Mouse (Mus musculus) limb, embryonic 11.5 days (tissue): ENCODE data around the gene Slc2a9. TPM values are rescaled to one million over a fixed set of nuclear protein-coding genes. Genes with fewer than 3 reads are reported as not detected.
"Not testable (repeated sequence)": the region's sequence is repeated elsewhere in the genome, so short reads cannot be mapped to it uniquely, and the experiment has no call there.

Experiments
- ATAC-seq: fragments of 200-750 bp; cut with Nextera tagmentation; 2 replicates; pipeline ENCODE4 v1.8.0; 2017; ENCODE audit warnings: low read depth; ENCODE audit not compliant: insufficient number of reproducible peaks, low FRiP score, low TSS enrichment
- DNase-seq: peaks from one replicate; pipeline ENCODE4 v3.0.0-alpha.2; 2015; ENCODE audit warnings: low spot score
- H3K27ac ChIP-seq: fragments of 300-500 bp; sonication (generic); replicated peaks from 2 replicates; pipeline ENCODE4 v1.5.1; 2014; ENCODE audit warnings: low read depth, mild to moderate bottlenecking, low read length
- H3K27me3 ChIP-seq: fragments of 300-500 bp; sonication (generic); 2 replicates; pipeline ENCODE4 v1.6.1; 2014; ENCODE audit warnings: mild to moderate bottlenecking, low read length, mixed read lengths; ENCODE audit not compliant: control insufficient read depth, insufficient read depth
- H3K36me3 ChIP-seq: fragments of 300-500 bp; sonication (generic); 2 replicates; pipeline ENCODE4 v1.6.1; 2014; ENCODE audit warnings: mild to moderate bottlenecking, low read length, moderate library complexity, mixed read lengths; ENCODE audit not compliant: control insufficient read depth, insufficient read depth
- H3K4me1 ChIP-seq: fragments of 300-500 bp; sonication (generic); 2 replicates; pipeline ENCODE4 v1.6.1; 2014; ENCODE audit warnings: low read length, mixed read lengths; ENCODE audit not compliant: control insufficient read depth, insufficient read depth
- H3K4me2 ChIP-seq: fragments of 300-500 bp; sonication (generic); 2 replicates; pipeline ENCODE4 v1.6.1; 2014; ENCODE audit warnings: low read depth, mild to moderate bottlenecking, moderate library complexity; ENCODE audit not compliant: severe bottlenecking
- H3K4me3 ChIP-seq: fragments of 300-500 bp; sonication (generic); 2 replicates; pipeline ENCODE4 v1.5.1; 2014; ENCODE audit warnings: low read depth, low read length
- H3K9ac ChIP-seq: fragments of 300-500 bp; sonication (generic); 2 replicates; pipeline ENCODE4 v1.6.1; 2014; ENCODE audit warnings: mild to moderate bottlenecking, low read length
- H3K9me3 ChIP-seq: fragments of 300-500 bp; sonication (generic); 2 replicates; pipeline ENCODE4 v1.6.1; 2016; ENCODE audit warnings: low read length; ENCODE audit not compliant: control insufficient read depth
- WGBS: fragments of 180-500 bp; shearing (Covaris S2); extraction: QIAGEN DNeasy Blood & Tissue Kit; methylation state at CpG from one replicate; pipeline ENCODE4 v1.1.7; 2014; 5-methylcytosine and 5-hydroxymethylcytosine counted together
- polyA plus RNA-seq: library from polyadenylated mRNA; unstranded; fragments of >200 nt; fragmentation: Nextera tagmentation; extraction: Ambion mirVana; gene quantifications from 2 replicates; pipeline ENCODE4 v1.2.1, GENCODE M21; 2014

Gene Slc2a9
- polyA plus RNA-seq, 1 experiment from 2014 or later, result 0.32 TPM

DNA sequence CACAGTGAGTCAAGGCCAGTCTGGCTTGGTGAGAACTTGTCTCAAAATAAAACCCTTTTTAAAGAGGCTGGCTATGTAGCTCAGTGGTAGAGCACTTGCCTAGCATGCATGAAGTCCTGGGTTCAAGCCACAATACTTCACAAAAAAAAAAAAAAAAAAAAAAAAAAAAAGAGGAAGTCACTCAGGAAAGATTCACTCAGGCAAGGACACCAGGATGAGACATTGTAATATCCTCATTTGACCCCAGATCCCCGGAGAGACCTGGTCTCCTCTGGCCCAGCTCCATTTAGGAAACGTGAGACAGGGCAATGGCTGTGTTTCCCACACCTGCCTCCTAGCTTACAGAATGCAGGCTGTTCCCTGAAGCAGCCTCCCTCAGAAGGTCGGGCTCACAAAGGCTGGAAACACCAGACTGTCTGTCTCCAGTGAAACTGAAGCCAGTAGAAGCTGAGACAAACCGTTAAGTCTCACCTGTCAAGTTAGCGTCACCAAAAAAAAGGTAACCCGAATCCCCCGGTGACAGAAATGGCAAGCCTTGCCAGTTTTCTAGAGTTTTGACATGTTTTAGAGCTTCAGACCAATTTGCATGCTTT, 19.3 kb downstream of the Slc2a9 start:
- Histone ChIP-seq H3K27me3 (no peaks in the 10 kb centered on the region), H3K27ac (no peak overlapping the region), H3K9ac (no peak overlapping the region), H3K4me3 (no peak overlapping the region), H3K36me3 (no peaks in the 10 kb centered on the region), H3K9me3 (no peaks in the 10 kb centered on the region), H3K4me2 (no peak overlapping the region), H3K4me1 (peaks cover 14% of the 10 kb centered on the region; the same call in 1 of the 2 replicates)
- WGBS, result 58% methylated on average over 7 of the region's 7 CpGs
- ATAC-seq (no peak), DNase-seq (no peak)

DNA sequence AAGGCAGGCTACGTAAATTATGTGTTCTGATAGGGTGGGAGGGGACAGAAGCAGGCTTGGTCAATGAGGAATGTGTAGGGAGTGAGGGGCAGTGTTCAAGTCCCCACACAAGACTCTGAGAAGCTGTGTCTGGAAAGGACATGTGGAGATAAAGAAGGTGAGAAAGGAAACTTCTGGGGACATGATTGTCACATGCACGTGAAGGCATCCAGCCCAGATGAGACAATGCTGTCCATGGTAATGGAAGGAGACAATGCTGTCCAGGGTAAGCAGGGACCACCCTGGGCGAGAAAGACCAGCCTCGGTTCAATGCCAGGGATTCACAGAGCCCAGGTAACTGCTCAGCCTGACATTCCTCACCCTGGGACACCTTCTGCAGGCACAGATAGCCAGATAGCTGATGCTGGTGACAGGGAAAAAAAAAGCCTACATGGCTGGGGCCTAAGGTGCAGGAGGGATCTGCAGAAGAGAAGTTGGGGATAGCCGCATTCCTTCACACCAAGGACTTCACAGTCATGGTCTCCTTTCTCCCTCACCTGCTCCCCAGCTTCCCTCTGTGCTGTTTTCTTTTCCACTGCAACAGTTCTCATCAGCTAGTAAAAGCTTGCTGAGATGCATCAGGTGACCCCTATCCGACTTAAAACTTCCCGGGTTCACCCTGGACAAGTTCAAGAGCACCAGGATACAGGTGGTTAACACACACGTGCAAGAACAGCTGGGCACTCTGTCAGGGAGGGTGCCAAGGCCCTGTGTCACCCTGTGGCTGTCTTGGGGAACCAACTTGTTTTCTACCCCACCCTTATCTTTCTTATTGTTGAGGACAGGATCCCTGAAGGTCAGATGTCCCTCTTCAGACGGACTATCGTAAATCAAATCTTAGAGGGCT, 21.9 kb downstream of the Slc2a9 start:
- 75% methylated on average over 10 of the region's 10 CpGs for whole genome bisulfite sequencing
- Histone ChIP-seq H3K36me3 (no peaks in the 10 kb centered on the region; the same call in 1 of the 2 replicates), H3K4me1 (peaks cover 14% of the 10 kb centered on the region; the same call in 1 of the 2 replicates), H3K4me3 (no peak overlapping the region), H3K9me3 (no peaks in the 10 kb centered on the region), H3K4me2 (peak overlapping the region; percentile 46; the same call in 1 of the 2 replicates), H3K27ac (no peak overlapping the region), H3K27me3 (no peaks in the 10 kb centered on the region), H3K9ac (no peak overlapping the region)
- DNase-seq (no peak), ATAC-seq (no peak)

DNA sequence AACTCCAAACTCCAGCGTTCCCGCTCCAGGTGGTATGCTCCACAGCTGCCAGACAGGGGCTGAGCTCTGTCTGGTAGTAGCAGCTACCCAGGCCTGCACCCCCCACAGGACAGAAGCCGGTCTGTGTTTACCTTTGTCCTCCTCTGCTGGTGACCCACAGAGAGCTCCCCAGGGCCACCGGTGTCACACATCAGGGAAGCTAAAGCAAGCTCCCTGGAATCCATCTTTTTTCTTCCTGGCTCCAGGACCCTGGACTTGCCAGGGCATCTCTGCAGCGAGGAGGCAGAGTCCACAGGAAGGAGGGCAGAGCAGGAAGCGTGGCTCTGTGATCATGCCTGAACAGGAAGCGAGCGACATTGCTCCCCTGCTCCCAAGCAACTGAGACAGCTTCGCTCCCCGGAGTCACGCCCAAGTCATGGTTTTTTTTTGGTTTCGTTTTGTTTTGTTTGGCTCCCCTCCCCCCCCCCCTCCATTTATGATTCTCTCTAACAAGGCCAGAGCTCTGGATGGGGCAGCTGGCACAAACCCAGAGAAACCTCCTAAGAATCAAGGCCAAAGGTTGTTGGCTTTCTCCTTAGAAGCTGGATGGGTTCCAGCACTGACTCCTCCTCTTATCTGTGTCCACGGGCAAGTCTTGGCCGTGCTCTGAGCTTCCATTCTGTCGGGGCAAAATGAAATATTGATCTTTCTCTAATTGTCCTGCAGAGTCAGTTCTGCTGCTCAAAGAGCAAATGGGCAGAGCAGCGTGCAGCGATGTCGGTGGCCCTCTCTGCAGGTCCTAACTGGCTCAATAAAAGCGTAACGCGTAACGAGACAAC, 22.8 kb downstream of the Slc2a9 start:
- Histone ChIP-seq H3K4me2 (peak overlapping the region; percentile 46), H3K27me3 (no peaks in the 10 kb centered on the region), H3K27ac (no peak overlapping the region), H3K9me3 (no peaks in the 10 kb centered on the region), H3K4me1 (peaks cover 14% of the 10 kb centered on the region; the same call in 1 of the 2 replicates), H3K4me3 (no peak overlapping the region), H3K36me3 (no peaks in the 10 kb centered on the region; the same call in 1 of the 2 replicates), H3K9ac (no peak overlapping the region)
- no peak for ATAC-seq
- WGBS, result 12% methylated on average over 22 of the region's 22 CpGs
- DNase-seq, result peak; percentile 57

DNA sequence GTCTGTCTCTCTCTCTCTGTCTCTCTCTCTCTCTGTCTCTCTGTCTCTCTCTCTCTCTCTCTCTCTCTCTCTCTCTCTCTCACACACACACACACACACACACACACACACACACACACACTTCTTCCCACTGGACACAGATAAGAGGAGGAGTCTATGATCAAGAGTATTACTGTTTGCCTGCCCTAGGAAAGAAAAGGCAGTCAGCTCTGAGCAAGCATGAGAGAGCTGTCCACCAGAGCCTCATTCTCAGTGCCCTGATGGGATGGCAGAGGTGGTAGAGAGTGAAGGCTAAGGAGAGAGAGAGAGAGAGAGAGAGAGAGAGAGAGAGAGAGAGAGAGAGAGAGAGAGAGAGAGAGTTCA, 23.4 kb downstream of the Slc2a9 start:
- H3K36me3 ChIP-seq, H3K9ac ChIP-seq, H3K9me3 ChIP-seq, H3K27me3 ChIP-seq, H3K4me3 ChIP-seq, H3K27ac ChIP-seq, DNase-seq, ATAC-seq: not testable (repeated sequence)
- peak overlapping the region; percentile 46; the same call in 1 of the 2 replicates for H3K4me2 ChIP-seq
- peaks cover 14% of the 10 kb centered on the region; the same call in 1 of the 2 replicates for H3K4me1 ChIP-seq

DNA sequence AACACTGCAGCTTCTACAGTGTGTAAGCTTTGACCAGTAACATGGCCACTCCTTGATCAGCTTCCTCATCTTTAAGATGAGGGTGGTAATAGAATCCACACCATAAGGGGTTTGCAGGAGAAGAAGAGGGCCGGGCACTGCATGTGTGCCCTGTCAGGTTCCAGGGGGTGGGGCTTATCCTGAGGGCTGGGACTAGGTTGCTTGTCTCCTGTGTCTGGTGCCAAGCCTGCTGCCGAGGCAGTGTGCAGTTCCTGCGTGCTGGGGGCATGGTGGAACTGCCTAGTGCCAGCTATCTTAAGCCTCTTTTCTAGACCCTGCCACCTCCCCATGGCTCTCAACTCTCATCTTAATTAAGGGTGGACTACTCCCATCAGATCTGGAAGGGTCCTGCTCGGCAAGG, 23.9 kb downstream of the Slc2a9 start:
- H3K4me3 ChIP-seq, result no peak overlapping the region
- H3K27me3 ChIP-seq, result no peaks in the 10 kb centered on the region
- DNase-seq (no peak), ATAC-seq (no peak)
- H3K27ac ChIP-seq, result no peak overlapping the region
- H3K4me2 ChIP-seq, result no peak overlapping the region
- no peaks in the 10 kb centered on the region; the same call in 1 of the 2 replicates for H3K36me3 ChIP-seq
- H3K9ac ChIP-seq, result no peak overlapping the region
- WGBS, result 57% methylated on average over 4 of the region's 4 CpGs
- H3K4me1 ChIP-seq, result peaks cover 14% of the 10 kb centered on the region; the same call in 1 of the 2 replicates
- no peaks in the 10 kb centered on the region for H3K9me3 ChIP-seq

DNA sequence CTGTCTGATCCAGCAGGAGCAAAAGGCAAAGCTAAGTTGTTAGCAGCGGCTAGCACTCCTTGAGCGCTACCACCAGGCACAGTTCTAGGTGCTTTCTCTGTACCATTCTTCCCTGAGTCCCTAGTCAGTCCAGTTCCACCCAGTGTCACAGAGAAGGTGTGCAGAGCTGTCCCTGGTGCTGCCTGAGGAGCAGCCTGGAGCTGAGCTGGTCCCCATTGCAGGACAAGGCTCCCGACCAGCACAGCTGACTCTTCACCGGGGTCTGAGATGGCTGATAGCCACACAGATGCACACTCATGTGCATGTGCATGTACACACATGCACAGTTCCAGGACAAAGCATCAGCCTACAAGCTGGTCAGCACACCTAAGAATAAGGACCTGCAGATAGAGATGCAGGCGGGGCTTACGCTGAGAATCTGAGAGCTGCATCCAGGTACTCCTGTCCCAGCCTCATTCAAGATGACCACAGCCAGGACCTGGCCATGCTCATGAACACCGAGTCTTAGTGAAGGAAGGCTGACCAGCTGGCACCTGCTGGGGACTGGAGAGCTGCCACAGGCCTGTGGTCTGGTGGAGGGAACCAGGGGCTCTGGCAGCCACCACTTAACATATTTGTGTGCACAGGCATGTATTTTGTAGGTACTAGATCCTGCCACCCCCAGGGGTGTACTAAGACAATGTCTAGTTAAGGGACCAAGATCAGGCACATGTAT, 25.1 kb downstream of the Slc2a9 start:
- no peak overlapping the region for H3K4me2 ChIP-seq
- WGBS, result 77% methylated on average over 7 of the region's 7 CpGs
- ATAC-seq (0 out of 2 replicates have a peak, but pooled peaks have one; percentile 44), DNase-seq (peak; percentile 50)
- peaks cover 10% of the 10 kb centered on the region; the same call in 1 of the 2 replicates for H3K4me1 ChIP-seq
- no peak overlapping the region for H3K27ac ChIP-seq
- H3K4me3 ChIP-seq, result no peak overlapping the region
- H3K9me3 ChIP-seq, result no peaks in the 10 kb centered on the region
- H3K9ac ChIP-seq, result no peak overlapping the region
- H3K36me3 ChIP-seq, result no peaks in the 10 kb centered on the region; the same call in 1 of the 2 replicates
- no peaks in the 10 kb centered on the region for H3K27me3 ChIP-seq

DNA sequence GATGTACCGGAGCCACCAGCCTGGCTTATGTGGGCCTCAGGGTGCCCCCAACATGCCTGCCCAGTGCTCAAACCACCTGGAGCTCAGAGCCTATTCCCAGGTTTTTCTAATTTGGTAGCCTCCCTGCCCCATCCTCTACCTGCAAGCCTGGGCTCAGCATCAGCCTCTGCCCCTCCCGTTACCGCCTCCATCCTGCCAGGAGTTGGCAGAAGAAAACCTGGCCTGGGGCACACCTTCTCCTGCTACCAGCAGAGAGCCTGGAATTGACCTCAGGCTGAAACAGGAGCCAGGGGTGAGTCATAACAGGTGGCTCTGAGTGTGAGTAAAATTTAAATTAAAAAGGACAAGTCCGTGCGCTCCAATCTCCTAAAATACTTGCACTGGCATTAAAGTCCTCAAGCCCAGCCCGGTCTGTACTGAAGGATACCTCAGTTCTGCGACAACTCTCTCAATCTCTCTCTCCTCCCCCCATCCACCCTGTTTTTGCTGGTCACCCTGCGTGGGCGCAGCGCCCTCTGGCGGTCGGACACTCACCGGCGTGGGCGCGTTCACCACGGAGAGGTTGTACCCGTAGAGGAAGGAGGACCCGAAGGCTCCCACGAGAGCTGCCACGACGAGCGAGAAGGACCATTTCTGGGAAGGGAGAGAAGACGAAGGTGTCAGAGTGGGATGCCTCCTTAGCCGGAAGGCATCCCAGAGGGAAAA, 25.9 kb downstream of the Slc2a9 start:
- H3K4me2 ChIP-seq, result no peak overlapping the region
- ATAC-seq, result no peak
- H3K4me3 ChIP-seq, result no peak overlapping the region
- H3K27ac ChIP-seq, result no peak overlapping the region
- DNase-seq, result no peak
- H3K9me3 ChIP-seq, result no peaks in the 10 kb centered on the region
- no peak overlapping the region for H3K9ac ChIP-seq
- WGBS, result 88% methylated on average over 25 of the region's 25 CpGs
- no peaks in the 10 kb centered on the region for H3K27me3 ChIP-seq
- peaks cover 10% of the 10 kb centered on the region; the same call in 1 of the 2 replicates for H3K4me1 ChIP-seq
- no peaks in the 10 kb centered on the region; the same call in 1 of the 2 replicates for H3K36me3 ChIP-seq
